Mouse (Mus musculus): ENCODE results near the gene Tnfrsf13b.
A peak's percentile ranks its signal among the peaks of the same experiment; 100 is the strongest.

Tnfrsf13b gene

DNA sequence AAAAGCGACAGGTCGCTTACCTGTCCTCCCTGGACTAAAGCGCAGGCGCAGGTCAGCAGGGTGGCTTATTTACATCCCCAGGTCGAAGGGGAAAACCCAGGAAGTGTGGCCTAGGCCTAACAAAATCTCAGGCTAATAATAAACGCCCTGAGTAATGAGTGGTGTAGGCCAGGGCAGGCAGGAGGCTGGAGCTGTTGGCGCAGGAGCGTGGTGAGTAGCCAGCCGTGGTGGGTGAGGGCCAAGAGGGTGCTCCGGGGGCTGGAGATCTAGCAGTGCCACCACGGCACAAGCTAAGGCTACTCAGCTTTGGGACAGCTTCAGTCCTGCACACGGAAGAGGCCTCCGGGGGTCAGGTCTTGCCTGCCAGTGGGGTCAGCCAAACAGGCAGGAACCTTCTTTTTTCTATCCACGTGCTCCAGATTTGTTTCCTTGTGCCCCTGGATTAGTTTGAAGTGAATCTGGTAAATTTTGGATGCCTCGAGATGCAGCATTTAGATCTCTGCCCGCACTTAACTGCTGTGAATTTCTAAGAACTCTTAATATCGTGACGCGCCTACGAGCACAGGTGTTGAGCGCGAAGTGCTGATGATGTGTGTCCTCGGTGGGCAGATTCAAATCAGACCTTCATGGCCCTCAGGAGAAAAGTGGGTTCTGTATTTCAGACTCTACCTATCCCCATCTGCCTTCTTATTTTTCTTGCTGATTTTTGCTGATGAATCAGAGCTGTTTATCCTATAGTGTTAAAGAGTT lies at the start of gene Tnfrsf13b:
Gene Tnfrsf13b (plus strand): TSS at position 150 of the 750 bp plus-strand sequence.
- DNase-seq (ENCODE audit: extremely low read depth, low read depth) = no peak

GRCm38 (mm10) chr11:61081624-61082023 lies 44.9 kb upstream of the Tnfrsf13b start:
- no peak for DNase-seq (ENCODE audit: extremely low read depth, low read depth)

DNA sequence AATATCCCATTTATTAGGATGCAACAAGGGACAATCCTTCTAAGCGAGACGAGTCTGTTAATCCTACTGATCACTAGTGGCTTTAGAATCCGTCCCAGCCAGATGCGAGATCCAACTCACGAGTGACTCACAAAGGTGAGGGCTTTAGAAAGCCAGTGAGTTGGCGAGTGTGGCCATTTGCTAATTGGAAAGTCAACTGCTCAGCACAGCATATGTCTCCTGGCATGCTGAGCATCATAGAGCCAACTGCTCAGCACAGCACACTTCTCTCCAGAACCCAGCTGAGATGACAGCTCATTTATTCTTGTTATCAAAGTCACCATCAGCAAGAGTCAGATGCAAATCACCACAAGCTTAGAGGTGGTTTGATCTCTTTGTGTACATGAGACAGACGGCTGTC lies 36.4 kb upstream of the Tnfrsf13b start:
- DNase-seq (ENCODE audit: extremely low read depth, low read depth) = no peak

DNA sequence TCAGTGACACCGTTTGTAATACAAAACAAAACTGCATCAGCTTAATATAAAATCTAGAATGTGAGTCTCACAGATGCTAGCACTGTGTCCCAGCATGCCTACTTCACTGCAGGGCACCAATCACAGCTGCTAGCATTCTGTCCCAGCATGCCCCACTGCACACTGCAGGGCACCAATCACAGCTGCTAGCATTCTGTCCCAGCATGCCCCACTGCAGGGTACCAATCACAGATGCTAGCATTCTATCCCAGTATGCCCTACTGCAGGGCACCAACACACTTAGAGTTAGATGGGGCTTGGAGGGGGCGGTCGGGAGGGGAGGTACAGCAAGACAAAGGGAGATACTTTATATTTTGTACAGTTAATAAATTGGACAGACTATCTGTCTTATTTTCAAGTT lies 35.4 kb upstream of the Tnfrsf13b start:
- DNase-seq (ENCODE audit: extremely low read depth, low read depth) = no peak

GRCm38 (mm10) chr11:61091642-61092262 lies 34.8 kb upstream of the Tnfrsf13b start:
- peak; percentile 37 for DNase-seq (ENCODE audit: extremely low read depth, low read depth)

GRCm38 (mm10) chr11:61098046-61098445 lies 28.5 kb upstream of the Tnfrsf13b start:
- no peak for DNase-seq (ENCODE audit: extremely low read depth, low read depth)

DNA sequence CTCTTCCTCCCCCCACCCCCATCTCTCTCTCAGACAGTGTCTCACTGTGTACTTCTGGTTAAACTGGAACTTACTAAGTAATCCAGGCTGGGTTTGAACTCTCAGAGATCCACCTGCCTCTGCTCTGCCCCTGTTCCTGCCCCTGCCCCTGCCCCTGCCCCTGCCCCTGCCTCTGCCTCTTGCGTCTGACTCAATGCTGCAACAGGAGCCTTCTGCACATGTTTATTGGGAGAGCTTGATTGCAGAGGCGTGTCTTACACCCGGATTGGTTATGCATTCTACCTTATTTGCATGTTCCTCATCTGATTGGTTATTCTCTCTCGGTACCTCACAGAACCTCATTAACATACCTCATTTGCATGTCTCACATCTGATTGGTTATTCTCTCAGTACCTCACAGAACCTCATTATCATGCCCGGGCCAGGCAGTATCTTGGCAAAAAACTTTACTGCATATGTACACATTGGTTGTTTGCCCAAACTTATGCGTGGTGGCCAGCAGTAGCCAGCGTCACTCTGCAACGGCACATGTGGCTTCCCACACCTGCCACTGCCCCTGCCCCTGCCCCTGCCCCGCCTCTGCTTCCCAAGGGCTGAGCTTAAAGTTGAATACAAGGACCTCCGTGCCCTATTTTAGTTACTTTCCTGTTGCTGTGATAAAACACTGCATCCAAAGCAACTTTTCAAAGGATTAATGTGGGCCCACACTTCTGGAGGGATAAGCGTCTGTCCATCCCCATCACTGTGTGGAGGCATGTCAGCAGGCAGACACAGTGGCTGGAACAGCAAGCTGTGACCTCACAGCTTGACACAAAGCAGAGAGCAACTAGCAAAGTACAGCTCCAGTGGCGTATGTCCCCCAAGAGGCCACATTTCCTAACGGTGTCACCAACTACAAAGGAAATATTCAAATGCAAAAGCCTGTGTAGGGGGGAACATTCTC lies 23.9 kb upstream of the Tnfrsf13b start:
- peak; percentile 85 for DNase-seq (ENCODE audit: extremely low read depth, low read depth)

GRCm38 (mm10) chr11:61104241-61104901 lies 22.2 kb upstream of the Tnfrsf13b start:
- DNase-seq (ENCODE audit: extremely low read depth, low read depth) = peak; percentile 86

GRCm38 (mm10) chr11:61108911-61109361 lies 17.6 kb upstream of the Tnfrsf13b start:
- DNase-seq (ENCODE audit: extremely low read depth, low read depth) = no peak

- no peak for DNase-seq (ENCODE audit: extremely low read depth, low read depth)
Measured at GRCm38 (mm10) chr11:61109707-61110106, 16.8 kb upstream of the Tnfrsf13b start.

GRCm38 (mm10) chr11:61110113-61110512 lies 16.4 kb upstream of the Tnfrsf13b start:
- no peak for DNase-seq (ENCODE audit: extremely low read depth, low read depth)

GRCm38 (mm10) chr11:61110928-61111327 lies 15.6 kb upstream of the Tnfrsf13b start:
- no peak for DNase-seq (ENCODE audit: extremely low read depth, low read depth)

DNA sequence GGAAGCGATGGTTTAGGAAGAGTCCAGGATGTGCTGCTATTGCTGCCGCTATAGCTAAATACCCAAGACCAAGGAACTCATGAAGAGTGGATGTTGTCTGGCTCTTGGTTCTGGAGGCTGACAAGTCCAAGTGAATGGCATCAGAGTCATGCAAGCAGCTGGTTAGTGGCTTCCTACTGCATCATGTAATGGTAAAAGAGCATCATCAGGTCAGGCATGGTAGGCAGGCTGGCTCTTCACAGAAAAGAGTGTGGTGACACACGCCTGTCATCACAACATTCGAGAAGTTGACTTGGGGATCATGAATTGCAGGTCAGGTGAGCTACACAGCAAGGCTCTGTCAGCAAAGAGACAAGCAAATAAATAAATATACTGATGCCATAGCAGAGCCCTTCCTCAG lies 15.1 kb upstream of the Tnfrsf13b start:
- no peak for DNase-seq (ENCODE audit: extremely low read depth, low read depth)

- no peak for DNase-seq (ENCODE audit: extremely low read depth, low read depth)
Measured at GRCm38 (mm10) chr11:61112323-61112995, 14.1 kb upstream of the Tnfrsf13b start.

- DNase-seq (ENCODE audit: extremely low read depth, low read depth) = no peak
Measured at GRCm38 (mm10) chr11:61116226-61116625, 10.3 kb upstream of the Tnfrsf13b start.

DNA sequence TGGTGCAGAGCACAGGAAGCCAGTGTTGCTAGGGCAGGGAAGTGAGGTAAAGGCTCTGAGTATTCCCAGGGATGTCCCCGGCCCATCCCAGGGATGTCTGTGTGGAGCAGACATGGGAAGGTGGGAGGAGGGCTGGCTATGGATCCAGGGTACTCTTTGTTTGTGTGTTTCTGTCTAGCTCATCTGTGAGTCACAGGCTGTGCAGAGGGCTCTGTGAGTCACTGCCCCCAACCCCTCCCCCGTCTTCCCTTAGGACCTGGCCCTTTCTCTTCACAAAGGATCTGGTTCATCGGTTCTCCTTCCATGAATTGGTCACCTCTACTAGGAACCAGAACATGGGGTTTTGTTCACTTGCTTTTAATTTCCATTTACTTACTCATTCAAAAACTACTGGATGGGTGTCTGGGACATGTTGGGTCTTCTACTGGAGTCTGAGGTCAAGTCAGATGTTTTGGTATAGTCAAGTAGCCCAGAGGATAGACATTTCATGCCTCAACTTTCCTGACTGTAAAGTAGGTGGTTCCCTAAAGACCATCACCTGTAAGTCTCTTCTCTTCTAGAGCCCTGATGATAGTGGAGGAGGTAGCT lies 6.5 kb upstream of the Tnfrsf13b start:
- DNase-seq (ENCODE audit: extremely low read depth, low read depth) = no peak

DNA sequence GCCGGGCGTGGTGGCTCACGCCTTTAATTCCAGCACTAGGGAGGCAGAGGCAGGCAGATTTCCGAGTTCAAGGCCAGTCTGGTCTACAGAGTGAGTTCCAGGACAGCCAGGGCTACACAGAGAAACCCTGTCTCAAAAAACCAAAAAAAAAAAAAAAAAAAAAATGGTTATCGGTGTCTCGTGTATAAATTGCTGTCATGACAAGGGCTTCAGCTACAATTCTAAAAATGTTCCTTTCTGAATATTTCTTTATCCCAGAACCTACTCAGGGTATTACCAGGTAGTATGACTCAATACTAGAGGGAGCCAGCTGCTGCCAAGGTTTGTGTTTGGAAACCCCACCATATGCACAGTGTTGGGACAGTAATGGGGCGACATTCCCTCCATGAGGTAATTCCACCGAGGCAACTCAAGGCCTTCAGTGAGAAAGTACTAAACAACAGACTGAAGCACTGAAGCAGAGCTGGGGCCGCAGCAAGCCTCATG lies 4.2 kb upstream of the Tnfrsf13b start:
- no peak for DNase-seq (ENCODE audit: extremely low read depth, low read depth)

DNA sequence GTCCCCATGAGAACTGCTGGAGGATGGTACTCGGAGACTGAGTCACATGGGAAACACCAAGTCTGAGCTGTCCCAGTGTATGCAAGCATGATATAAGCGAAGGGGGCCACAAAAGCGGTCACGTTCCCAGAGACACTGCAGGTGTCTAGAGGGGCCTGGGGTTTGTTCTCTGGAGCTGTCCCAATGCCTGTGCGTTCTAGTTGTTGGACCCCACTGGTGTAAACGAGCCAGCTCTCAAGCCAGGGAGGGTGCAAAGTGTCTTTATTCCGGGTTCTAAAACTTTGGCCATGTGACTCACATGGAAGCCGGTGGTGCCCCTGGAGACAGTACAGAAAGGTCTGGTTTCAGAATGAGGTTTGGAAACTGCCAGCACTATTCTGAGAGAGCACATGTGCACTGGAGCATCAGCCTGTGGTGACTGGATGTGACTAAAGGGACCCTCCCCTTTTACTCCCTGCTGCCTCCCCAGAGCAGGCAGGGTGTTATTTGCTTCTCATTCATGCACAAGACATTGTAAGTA lies 3.7 kb upstream of the Tnfrsf13b start:
- no peak for DNase-seq (ENCODE audit: extremely low read depth, low read depth)

- no peak for DNase-seq (ENCODE audit: extremely low read depth, low read depth)
Measured at GRCm38 (mm10) chr11:61123886-61124285, 2.7 kb upstream of the Tnfrsf13b start.

DNA sequence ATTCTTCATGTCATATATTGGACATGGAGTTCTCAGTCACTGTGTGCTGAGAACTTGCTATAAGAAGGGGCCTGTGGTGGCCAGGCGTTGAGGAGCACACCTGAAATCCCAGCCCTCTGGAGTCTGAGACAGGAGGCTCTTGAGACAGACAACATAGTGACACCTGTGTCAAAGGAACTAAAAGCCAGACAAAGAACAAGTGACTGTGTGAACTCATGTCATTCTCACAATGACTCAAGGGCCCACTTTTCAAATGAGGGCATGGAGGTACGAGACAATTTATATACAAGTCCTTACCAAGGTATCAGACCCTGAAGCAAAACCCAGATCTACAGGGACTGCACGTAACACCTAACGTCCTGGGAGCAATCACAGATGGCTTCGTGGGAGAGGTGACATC lies 585 bp upstream of the Tnfrsf13b start:
- no peak for DNase-seq (ENCODE audit: extremely low read depth, low read depth)

Measured in MEL-GATA-1-ER (cell line).